Mouse (Mus musculus): ENCODE results near the gene Zfp85. TPM values are rescaled to one million over a fixed set of nuclear protein-coding genes. Genes with fewer than 3 reads are reported as not detected.
"Not testable (repeated sequence)": the region's sequence is repeated elsewhere in the genome, so short reads cannot be mapped to it uniquely, and the experiment has no call there.

The Zfp85 gene
- polyA plus RNA-seq, 1 experiment from 2014 or later = 8.6 TPM

GRCm38 (mm10) chr13:67729441-67729840, 25.6 kb downstream of the Zfp85 start:
- peak overlapping the region; percentile 54 for H3K4me3 ChIP-seq
- H3K27ac ChIP-seq = not testable (repeated sequence)
- WGBS = 64% methylated on average over 4 of the region's 4 CpGs

DNA sequence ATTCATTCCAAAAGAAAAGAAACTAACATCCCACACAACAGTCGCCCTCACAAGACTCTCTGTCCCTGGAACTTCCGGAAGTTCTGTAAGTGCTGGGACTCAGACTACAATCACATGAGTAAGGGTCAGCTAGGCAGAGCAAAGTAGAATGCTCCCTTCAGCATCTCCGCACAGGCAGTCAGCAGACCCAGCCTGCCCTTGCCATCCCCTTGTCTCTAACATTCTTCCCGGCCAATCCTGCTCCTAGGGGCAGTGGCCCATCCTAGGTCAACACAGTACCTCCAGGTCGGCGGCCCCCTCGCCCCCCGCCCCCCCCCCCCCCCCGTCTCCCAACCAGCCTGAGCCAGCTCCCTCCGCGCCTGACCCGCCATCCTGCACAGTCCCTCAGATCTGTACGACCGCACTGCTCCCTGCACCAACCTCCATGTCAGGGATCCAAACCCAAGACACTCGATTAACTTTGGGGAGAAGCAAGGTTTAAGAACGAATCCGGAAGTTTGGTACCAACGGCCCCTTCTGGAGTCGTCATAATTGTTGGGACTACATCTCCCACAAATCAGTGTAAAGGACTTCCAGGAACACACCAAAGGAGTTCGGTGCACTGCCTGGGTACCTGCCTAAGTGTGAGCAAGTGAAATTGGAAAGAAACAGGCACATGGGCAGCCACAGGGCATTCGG, 26.2 kb downstream of the Zfp85 start, which contains the start of gene Zfp65:
Gene Zfp65 (minus strand): TSS at position 533 of the 678 bp plus-strand sequence.
- Histone ChIP-seq H3K27me3 (no peaks in the 10 kb centered on the region), H3K4me3 (peak within 1 kb of the TSS; percentile 54), H3K27ac (0 out of 2 replicates have a peak within 1 kb of the TSS, but pooled peaks have one; percentile 30), H3K9me3 (peaks cover 5% of the 10 kb centered on the region; the same call in 1 of the 2 replicates), H3K36me3 (no peaks in the 10 kb centered on the region), H3K4me1 (replicated peaks) (peaks cover 13% of the 10 kb centered on the region), H3K4me2 (peak within 1 kb of the TSS; percentile 61), H3K9ac (peak within 1 kb of the TSS; percentile 78)
- WGBS = 8% methylated on average over 15 of the region's 21 CpGs
- ATAC-seq (ENCODE audit: low FRiP score) = peak; percentile 86

More at GRCm38 (mm10) chr13:67729441-67729840, 25.6 kb downstream of the Zfp85 start:
- H3K36me3 ChIP-seq, H3K27me3 ChIP-seq: not testable (repeated sequence)
- H3K9me3 ChIP-seq = peaks cover 12% of the 10 kb centered on the region
- H3K4me1 ChIP-seq (replicated peaks) = peaks cover 13% of the 10 kb centered on the region
- H3K9ac ChIP-seq = peak overlapping the region; percentile 78
- peak overlapping the region; percentile 61 for H3K4me2 ChIP-seq
- ATAC-seq (ENCODE audit: low FRiP score) = peak; percentile 55; the same call in 1 of the 2 replicates

DNA sequence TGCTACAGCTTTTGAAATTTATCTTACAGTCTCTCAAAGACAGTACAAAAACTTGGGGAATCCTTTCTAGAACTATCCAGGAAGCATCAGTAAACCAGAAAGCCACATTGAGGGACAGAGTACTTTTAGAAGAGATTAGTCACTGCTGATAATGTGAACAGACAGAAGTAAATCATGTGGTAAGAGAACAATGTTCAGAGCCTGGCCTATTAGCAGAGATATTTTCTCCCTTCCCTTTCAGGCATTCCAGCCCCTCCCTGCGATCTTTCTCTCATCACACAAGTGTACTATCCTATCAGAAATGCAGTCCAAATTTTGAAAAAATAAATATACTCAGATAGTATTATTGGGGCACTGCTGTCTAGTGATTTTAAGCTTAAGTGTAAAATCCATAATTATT, 26.9 kb downstream of the Zfp85 start:
- H3K4me2 ChIP-seq = peak overlapping the region; percentile 61
- peak overlapping the region; percentile 54 for H3K4me3 ChIP-seq
- H3K27ac ChIP-seq = no peak overlapping the region
- H3K9me3 ChIP-seq = peaks cover 1% of the 10 kb centered on the region; the same call in 1 of the 2 replicates
- WGBS = 95% methylated on average over 1 of the region's 1 CpGs
- no peak for ATAC-seq (ENCODE audit: low FRiP score)
- H3K4me1 ChIP-seq (replicated peaks) = peaks cover 19% of the 10 kb centered on the region
- no peaks in the 10 kb centered on the region for H3K36me3 ChIP-seq
- H3K27me3 ChIP-seq = no peaks in the 10 kb centered on the region
- peak overlapping the region; percentile 78; the same call in 1 of the 2 replicates for H3K9ac ChIP-seq

DNA sequence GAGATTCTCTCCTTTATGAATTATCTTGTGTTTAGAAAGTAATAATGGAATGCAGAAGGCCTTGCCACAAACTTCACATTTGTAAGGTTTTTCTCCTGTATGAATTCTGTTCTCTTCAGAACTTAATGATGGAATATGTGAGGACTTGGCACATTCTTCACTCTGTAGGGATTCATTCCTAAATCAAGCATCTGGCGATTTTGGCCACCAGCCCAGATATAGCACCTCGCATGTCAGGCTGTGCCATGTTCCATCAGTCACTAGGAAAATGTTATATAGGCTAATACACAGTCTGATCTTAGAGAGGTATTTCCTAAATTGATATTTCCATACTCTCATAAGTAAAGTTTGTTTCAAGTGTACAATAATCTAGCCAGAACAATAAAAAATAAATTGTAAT, 29.7 kb downstream of the Zfp85 start:
- not testable (repeated sequence) for H3K9ac ChIP-seq; ATAC-seq (ENCODE audit: low FRiP score); H3K4me3 ChIP-seq; H3K4me2 ChIP-seq; H3K9me3 ChIP-seq; H3K27me3 ChIP-seq; H3K36me3 ChIP-seq; H3K27ac ChIP-seq
- WGBS = 73% methylated on average over 2 of the region's 2 CpGs
- peaks cover 21% of the 10 kb centered on the region for H3K4me1 ChIP-seq (replicated peaks)

DNA sequence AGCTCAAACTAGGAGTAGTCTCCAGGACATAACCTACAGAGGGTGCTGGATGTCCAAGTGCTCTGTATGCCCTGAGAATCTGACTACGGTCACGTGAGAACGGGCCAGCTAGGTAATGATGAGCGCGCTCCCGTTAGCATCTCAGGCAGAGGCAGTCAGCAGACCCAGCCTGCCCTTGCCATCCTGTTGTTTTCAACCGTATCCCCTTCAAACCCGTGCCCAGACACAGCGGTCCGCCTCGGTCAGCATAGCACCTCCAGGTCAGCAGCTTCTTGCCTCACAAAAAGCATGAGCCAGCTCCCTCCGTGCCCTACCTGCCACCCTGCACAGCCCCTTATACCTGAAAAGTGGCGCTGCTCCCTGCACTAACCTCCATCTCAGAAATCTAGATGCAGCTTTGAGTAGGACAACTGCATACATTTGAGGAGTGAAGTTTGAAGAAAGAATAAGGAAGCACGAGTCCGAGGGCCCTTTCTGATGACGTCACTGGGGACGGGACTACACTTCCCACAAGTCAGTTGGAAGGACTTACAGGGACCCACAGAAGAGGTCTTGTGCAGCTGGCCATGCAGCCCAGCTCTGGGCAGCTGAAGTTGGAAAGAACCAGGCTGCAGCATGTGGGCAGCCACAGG, 31.1 kb downstream of the Zfp85 start:
- Histone ChIP-seq H3K4me3 (peak overlapping the region; percentile 84), H3K9me3 (no peaks in the 10 kb centered on the region), H3K4me2 (peak overlapping the region; percentile 70), H3K27ac (peak overlapping the region; percentile 75), H3K4me1 (replicated peaks) (peaks cover 17% of the 10 kb centered on the region), H3K36me3 (no peaks in the 10 kb centered on the region; the same call in 1 of the 2 replicates), H3K27me3 (no peaks in the 10 kb centered on the region), H3K9ac (peak overlapping the region; percentile 85)
- WGBS = under 1% methylated on average over 17 of the region's 17 CpGs
- ATAC-seq (ENCODE audit: low FRiP score) = peak; percentile 93

Other genes starting within 250 kb of the Zfp85 start
- gene Gm26965, start 229.1 kb downstream of the Zfp85 start, polyA plus RNA-seq (2015; fragmentation: Nextera tagmentation; extraction: Ambion mirVana) = not detected in 2 replicates
- gene Zfp87, start 229.1 kb downstream of the Zfp85 start, polyA plus RNA-seq (2015; fragmentation: Nextera tagmentation; extraction: Ambion mirVana) = 36.4 and 39.7 TPM in 2 replicates
- gene Zfp748, start 201.4 kb downstream of the Zfp85 start, polyA plus RNA-seq (2015; fragmentation: Nextera tagmentation; extraction: Ambion mirVana) = 13.5 and 16.2 TPM in 2 replicates
- 4.1 and 4.5 TPM in 2 replicates for gene Zfp729b, start 145.5 kb downstream of the Zfp85 start, polyA plus RNA-seq (2015; fragmentation: Nextera tagmentation; extraction: Ambion mirVana)
- 0.87 and 0.96 TPM in 2 replicates for gene Gm49345, start 117.5 kb downstream of the Zfp85 start, polyA plus RNA-seq (2015; fragmentation: Nextera tagmentation; extraction: Ambion mirVana)
- 3.5 and 4.3 TPM in 2 replicates for gene Zfp729a, start 117.4 kb downstream of the Zfp85 start, polyA plus RNA-seq (2015; fragmentation: Nextera tagmentation; extraction: Ambion mirVana)
- gene Zfp738, start 68.2 kb downstream of the Zfp85 start, polyA plus RNA-seq (2015; fragmentation: Nextera tagmentation; extraction: Ambion mirVana) = 15.3 and 16.3 TPM in 2 replicates
- 9.3 and 11.0 TPM in 2 replicates for gene Zfp65, start 26.1 kb downstream of the Zfp85 start, polyA plus RNA-seq (2015; fragmentation: Nextera tagmentation; extraction: Ambion mirVana)
- 2.5 and 2.7 TPM in 2 replicates for gene Zfp493, start 24.5 kb upstream of the Zfp85 start, polyA plus RNA-seq (2015; fragmentation: Nextera tagmentation; extraction: Ambion mirVana)
- 12.1 and 12.7 TPM in 2 replicates for gene Zfp273, start 58.5 kb upstream of the Zfp85 start, polyA plus RNA-seq (2015; fragmentation: Nextera tagmentation; extraction: Ambion mirVana)
- 7.4 and 7.7 TPM in 2 replicates for gene Gm10037, start 75.9 kb upstream of the Zfp85 start, polyA plus RNA-seq (2015; fragmentation: Nextera tagmentation; extraction: Ambion mirVana)
- 0.35 TPM in 1 of 2 replicates, not detected in the other for gene BC048507, start 108.1 kb upstream of the Zfp85 start, polyA plus RNA-seq (2015; fragmentation: Nextera tagmentation; extraction: Ambion mirVana)

Measured in hindbrain, embryonic 13.5 days (tissue).